Mouse (Mus musculus) liver, adult 2 months (tissue): ENCODE measurements at regions not wholly inside any gene's neighbourhood (a gene's known extent, or its start where the extent isn't known, plus 50 kb on each side); places are given as distances from the start of the nearest gene placed in this dataset.

Source experiments
- CTCF ChIP-seq: fragments of 200-500 bp; IDR thresholded peaks from 2 replicates; pipeline ENCODE4 v1.5.1; 2011; ENCODE audit warnings: low read depth, low read length, control low read depth
- POLR2A ChIP-seq: fragments of 200-500 bp; IDR thresholded peaks from 2 replicates; pipeline ENCODE4 v1.6.1; 2011; ENCODE audit warnings: low read length, control low read depth; ENCODE audit not compliant: insufficient read depth; ENCODE audit errors: extremely low read depth

DNA sequence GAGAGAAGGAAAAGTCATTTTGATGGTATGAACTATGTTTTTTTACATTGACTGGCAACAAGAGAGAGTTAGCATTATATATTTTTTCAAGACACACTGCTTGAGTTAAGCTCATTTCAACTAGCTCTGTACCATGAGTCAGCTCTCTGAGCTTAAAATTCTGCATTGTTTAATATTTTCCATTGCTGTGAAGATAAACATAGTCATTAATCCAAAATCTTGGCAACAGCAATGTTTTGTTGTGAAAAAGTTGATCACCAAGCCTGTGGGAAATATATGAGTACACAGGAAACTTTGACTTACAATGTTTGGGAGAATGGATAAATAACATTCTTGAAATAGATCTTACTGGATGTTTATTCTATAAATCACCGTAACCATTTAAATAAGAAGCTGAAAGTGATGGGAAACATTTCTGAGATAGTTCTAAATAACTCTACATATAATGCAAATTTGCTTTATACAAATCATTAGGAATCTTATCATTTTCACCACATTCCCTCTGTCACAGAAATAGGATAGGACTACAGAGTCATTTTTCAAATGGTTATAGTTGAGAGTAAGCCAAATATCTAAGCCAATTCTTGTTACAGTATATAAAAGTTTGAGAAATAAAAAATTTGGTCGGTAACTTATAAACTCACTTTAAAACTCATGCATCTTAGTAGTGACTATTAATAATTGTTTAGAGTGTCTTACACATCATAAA is 290.2 kb upstream of the C030005K15Rik start:
- TF ChIP-seq CTCF (no peak), POLR2A (no peak)
